Mouse (Mus musculus) liver, embryonic 15.5 days (tissue): ENCODE results near the gene Lce1j. TPM values are rescaled to one million over a fixed set of nuclear protein-coding genes. Genes with fewer than 3 reads are reported as not detected.
"Not testable (repeated sequence)": the region's sequence is repeated elsewhere in the genome, so short reads cannot be mapped to it uniquely, and the experiment has no call there.

ENCODE experiments used
- ATAC-seq: fragments of 200-750 bp; cut with Nextera tagmentation; 2 replicates; pipeline ENCODE4 v1.8.0; 2017; ENCODE audit warnings: moderate number of reproducible peaks, mild to moderate bottlenecking, moderate library complexity; ENCODE audit not compliant: insufficient read depth
- H3K27ac ChIP-seq: fragments of 300-500 bp; sonication (generic); replicated peaks from 2 replicates; pipeline ENCODE4 v1.5.1; 2015; ENCODE audit warnings: mild to moderate bottlenecking, inconsistent platforms
- H3K27me3 ChIP-seq: fragments of 300-500 bp; sonication (generic); 2 replicates; pipeline ENCODE4 v1.6.1; 2015; ENCODE audit warnings: mild to moderate bottlenecking, inconsistent platforms
- H3K36me3 ChIP-seq: fragments of 300-500 bp; sonication (generic); replicated peaks from 2 replicates; pipeline ENCODE4 v1.6.1; 2015; ENCODE audit warnings: moderate library complexity, mild to moderate bottlenecking, inconsistent platforms
- H3K4me1 ChIP-seq: fragments of 300-500 bp; sonication (generic); replicated peaks from 2 replicates; pipeline ENCODE4 v1.6.1; 2015; ENCODE audit warnings: inconsistent platforms
- H3K4me2 ChIP-seq: fragments of 300-500 bp; sonication (generic); 2 replicates; pipeline ENCODE4 v1.6.1; 2015; ENCODE audit warnings: moderate library complexity, mild to moderate bottlenecking, inconsistent platforms
- H3K4me3 ChIP-seq: fragments of 300-500 bp; sonication (generic); replicated peaks from 2 replicates; pipeline ENCODE4 v1.5.1; 2015; ENCODE audit warnings: mild to moderate bottlenecking, inconsistent platforms
- H3K9ac ChIP-seq: fragments of 300-500 bp; sonication (generic); 2 replicates; pipeline ENCODE4 v1.6.1; 2015; ENCODE audit warnings: moderate library complexity, mild to moderate bottlenecking, inconsistent platforms
- H3K9me3 ChIP-seq: fragments of 300-500 bp; sonication (generic); replicated peaks from 2 replicates; pipeline ENCODE4 v1.6.1; 2016; ENCODE audit warnings: inconsistent platforms
- WGBS: fragments of 180-500 bp; shearing (Covaris S2); methylation state at CpG from one replicate; pipeline ENCODE4 v1.1.7; 2015; ENCODE audit warnings: mixed read lengths; ENCODE audit not compliant: insufficient replicate concordance; 5-methylcytosine and 5-hydroxymethylcytosine counted together
- polyA plus RNA-seq: library from polyadenylated mRNA; unstranded; fragments of >200 nt; fragmentation: Nextera tagmentation; extraction: Ambion mirVana; gene quantifications from 2 replicates; pipeline ENCODE4 v1.2.1, GENCODE M21; 2015

Lce1j gene
- polyA plus RNA-seq = not detected in 2 replicates

DNA sequence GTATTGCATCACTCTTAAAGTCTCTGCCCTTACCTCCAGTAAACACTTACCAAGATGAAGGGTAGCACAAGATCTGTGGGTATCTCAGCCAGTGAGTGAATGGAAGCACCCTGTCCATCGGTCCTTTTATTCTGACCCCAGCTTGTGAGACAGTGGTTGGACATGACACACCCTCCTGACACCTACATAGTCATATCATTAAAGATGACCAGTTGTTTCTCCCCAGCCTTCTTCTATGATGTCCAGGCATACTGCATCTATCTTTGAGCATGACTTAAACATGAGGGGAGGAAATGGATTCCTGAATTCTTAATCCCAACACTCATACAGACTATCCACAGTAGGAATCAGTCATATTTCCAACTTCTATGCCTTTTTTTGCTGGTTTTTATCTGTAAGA, at the start of gene Lce1j:
TSS of gene Lce1j (minus strand) at position 101 of the 400 bp plus-strand sequence.
- Histone ChIP-seq H3K4me3 (no peak within 1 kb of the TSS), H3K36me3 (no peaks in the 10 kb centered on the region), H3K4me1 (no peaks in the 10 kb centered on the region), H3K27me3 (no peaks in the 10 kb centered on the region), H3K9me3 (no peaks in the 10 kb centered on the region), H3K4me2 (no peak within 1 kb of the TSS), H3K27ac (no peak within 1 kb of the TSS), H3K9ac (no peak within 1 kb of the TSS)
- WGBS = 50% methylated on average over 1 of the region's 1 CpGs
- no peak for ATAC-seq

GRCm38 (mm10) chr3:92827108-92827507, 36.8 kb upstream of the Lce1j start, which contains the start of gene Kprp:
Gene Kprp, minus strand, starts transcription at chr3:92827247.
- Histone ChIP-seq H3K27me3 (no peaks in the 10 kb centered on the region), H3K4me1 (no peaks in the 10 kb centered on the region), H3K4me3 (no peak within 1 kb of the TSS), H3K9me3 (no peaks in the 10 kb centered on the region), H3K27ac (no peak within 1 kb of the TSS), H3K9ac (no peak within 1 kb of the TSS), H3K4me2 (no peak within 1 kb of the TSS), H3K36me3 (no peaks in the 10 kb centered on the region)
- no peak for ATAC-seq
- 33% methylated on average over 1 of the region's 1 CpGs for whole genome bisulfite sequencing

DNA sequence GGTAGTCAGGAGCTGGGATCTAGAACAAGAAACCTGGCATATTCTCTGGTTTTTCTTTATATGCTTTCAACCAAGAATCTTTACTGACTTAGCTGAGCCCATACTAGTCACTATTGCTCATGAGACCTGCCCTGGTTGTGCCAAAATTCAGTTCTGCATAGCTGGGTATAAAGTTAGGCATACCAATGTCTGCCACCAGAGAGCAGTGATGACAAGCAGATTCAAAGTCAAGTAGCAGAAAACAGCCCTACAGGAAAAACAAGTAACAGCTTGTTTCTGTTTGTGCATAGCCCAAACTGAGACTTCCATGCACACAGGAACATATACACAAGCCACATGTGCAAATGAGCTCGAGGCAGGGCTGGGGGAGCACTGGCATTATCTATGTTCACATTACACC, 35.5 kb upstream of the Lce1j start:
- no peak overlapping the region for H3K9ac ChIP-seq
- H3K36me3 ChIP-seq = no peaks in the 10 kb centered on the region
- no peaks in the 10 kb centered on the region for H3K9me3 ChIP-seq
- H3K27me3 ChIP-seq = no peaks in the 10 kb centered on the region
- H3K27ac ChIP-seq = no peak overlapping the region
- no peaks in the 10 kb centered on the region for H3K4me1 ChIP-seq
- 14% methylated on average over 1 of the region's 1 CpGs for WGBS
- H3K4me3 ChIP-seq = no peak overlapping the region
- H3K4me2 ChIP-seq = no peak overlapping the region
- ATAC-seq = no peak

DNA sequence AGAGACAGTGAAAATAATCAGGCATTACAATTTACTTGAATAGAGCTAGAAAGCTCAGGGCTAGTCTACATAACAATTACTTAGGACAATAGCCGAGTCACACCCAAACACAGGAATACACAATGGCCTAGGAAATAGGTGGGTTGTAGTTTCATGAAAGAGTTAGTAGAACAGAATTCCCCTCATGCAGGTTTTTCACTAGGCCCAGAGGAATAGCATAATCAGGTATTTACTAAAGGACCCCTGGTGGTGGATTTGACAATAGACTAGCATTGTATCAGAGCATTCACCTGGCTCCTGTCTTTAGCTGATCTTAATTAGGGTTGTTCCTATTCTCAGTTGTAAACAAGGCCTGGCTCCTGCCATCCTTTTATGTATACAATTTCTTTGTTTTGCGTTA, 25.7 kb upstream of the Lce1j start:
- not testable (repeated sequence) for H3K9me3 ChIP-seq, H3K9ac ChIP-seq, ATAC-seq, H3K4me1 ChIP-seq, H3K4me2 ChIP-seq, H3K4me3 ChIP-seq, H3K27ac ChIP-seq, H3K36me3 ChIP-seq, H3K27me3 ChIP-seq
- 68% methylated on average over 2 of the region's 2 CpGs for WGBS

GRCm38 (mm10) chr3:92815581-92815980, 25.3 kb upstream of the Lce1j start:
- Histone ChIP-seq H3K27ac (no peak overlapping the region), H3K4me3 (no peak overlapping the region), H3K36me3 (no peaks in the 10 kb centered on the region), H3K4me2 (no peak overlapping the region), H3K27me3 (no peaks in the 10 kb centered on the region), H3K4me1 (no peaks in the 10 kb centered on the region), H3K9ac (no peak overlapping the region), H3K9me3 (no peaks in the 10 kb centered on the region)
- ATAC-seq = no peak
- WGBS = 65% methylated on average over 3 of the region's 3 CpGs

DNA sequence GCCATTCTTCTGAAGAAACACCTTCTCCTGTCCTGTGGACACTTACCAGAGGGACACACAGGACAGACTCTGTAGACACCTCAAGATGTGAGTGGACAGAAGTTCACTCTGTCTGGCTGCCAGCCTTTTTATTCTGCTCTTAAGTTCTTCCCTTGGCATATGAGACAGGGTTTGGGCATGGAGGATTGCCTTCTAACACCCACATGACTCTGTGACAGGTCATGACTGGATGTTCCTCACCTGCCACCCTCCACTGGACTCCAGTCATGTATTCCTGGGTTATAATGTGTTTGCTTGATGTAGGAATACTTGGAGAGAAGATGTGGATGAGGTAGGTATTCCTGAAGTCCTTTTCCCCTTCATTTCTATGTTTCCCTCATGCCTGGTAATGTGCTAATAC, 17.5 kb upstream of the Lce1j start, which contains the start of gene Lce1k:
TSS of gene Lce1k (minus strand) at position 101 of the 400 bp plus-strand sequence.
- H3K27me3 ChIP-seq = no peaks in the 10 kb centered on the region
- H3K36me3 ChIP-seq = no peaks in the 10 kb centered on the region
- no peaks in the 10 kb centered on the region for H3K9me3 ChIP-seq
- no peak within 1 kb of the TSS for H3K9ac ChIP-seq
- no peak within 1 kb of the TSS for H3K4me3 ChIP-seq
- no peak within 1 kb of the TSS for H3K27ac ChIP-seq
- no peaks in the 10 kb centered on the region for H3K4me1 ChIP-seq
- ATAC-seq = no peak
- H3K4me2 ChIP-seq = no peak within 1 kb of the TSS

DNA sequence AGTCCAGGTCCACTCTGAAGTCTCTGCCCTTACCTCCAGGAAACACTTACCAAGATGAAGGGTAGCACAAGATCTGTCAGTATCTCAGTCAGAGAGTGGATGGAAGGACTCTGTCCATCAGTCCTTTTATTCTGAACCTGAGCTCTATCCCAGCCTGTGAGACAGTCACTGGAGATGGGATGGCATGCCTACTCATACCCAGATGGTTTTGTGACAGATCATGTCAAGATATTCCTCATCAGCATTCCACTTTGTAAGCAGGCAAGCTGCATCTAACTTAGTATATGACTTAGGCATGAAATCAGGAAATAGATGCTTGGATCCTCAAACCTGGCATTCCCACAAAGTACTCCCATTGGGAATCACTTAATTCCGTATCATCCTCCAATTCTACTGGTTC, 11.5 kb downstream of the Lce1j start, which contains the start of gene Lce1i:
TSS of gene Lce1i (minus strand) at position 101 of the 400 bp plus-strand sequence.
- Histone ChIP-seq H3K9me3 (no peaks in the 10 kb centered on the region), H3K9ac (no peak within 1 kb of the TSS), H3K4me3 (no peak within 1 kb of the TSS), H3K36me3 (no peaks in the 10 kb centered on the region), H3K27ac (no peak within 1 kb of the TSS), H3K4me1 (no peaks in the 10 kb centered on the region), H3K27me3 (no peaks in the 10 kb centered on the region), H3K4me2 (no peak within 1 kb of the TSS)
- ATAC-seq = no peak
- 29% methylated on average over 1 of the region's 1 CpGs for WGBS

GRCm38 (mm10) chr3:92771573-92771972, 18.7 kb downstream of the Lce1j start:
- H3K4me1 ChIP-seq = no peaks in the 10 kb centered on the region
- WGBS = 16% methylated on average over 3 of the region's 3 CpGs
- no peaks in the 10 kb centered on the region for H3K9me3 ChIP-seq
- no peak overlapping the region for H3K4me3 ChIP-seq
- no peak overlapping the region for H3K4me2 ChIP-seq
- no peaks in the 10 kb centered on the region for H3K36me3 ChIP-seq
- no peaks in the 10 kb centered on the region for H3K27me3 ChIP-seq
- no peak overlapping the region for H3K27ac ChIP-seq
- no peak for ATAC-seq
- no peak overlapping the region for H3K9ac ChIP-seq

GRCm38 (mm10) chr3:92764965-92765364, 25.3 kb downstream of the Lce1j start, which contains the start of gene Lce1h:
Gene Lce1h, minus strand, starts transcription at chr3:92765065.
- H3K9ac ChIP-seq = no peak within 1 kb of the TSS
- no peak within 1 kb of the TSS for H3K4me3 ChIP-seq
- ATAC-seq = no peak
- H3K9me3 ChIP-seq = no peaks in the 10 kb centered on the region
- no peak within 1 kb of the TSS for H3K27ac ChIP-seq
- no peak within 1 kb of the TSS for H3K4me2 ChIP-seq
- no peaks in the 10 kb centered on the region for H3K27me3 ChIP-seq
- no peaks in the 10 kb centered on the region for H3K4me1 ChIP-seq
- no peaks in the 10 kb centered on the region for H3K36me3 ChIP-seq
- 69% methylated on average over 1 of the region's 1 CpGs for WGBS

- ATAC-seq = no peak
- Histone ChIP-seq H3K4me3 (no peak overlapping the region), H3K4me2 (no peak overlapping the region), H3K4me1 (no peaks in the 10 kb centered on the region), H3K27ac (no peak overlapping the region), H3K27me3 (no peaks in the 10 kb centered on the region), H3K9me3 (no peaks in the 10 kb centered on the region), H3K36me3 (no peaks in the 10 kb centered on the region), H3K9ac (no peak overlapping the region)
- WGBS = 37% methylated on average over 3 of the region's 3 CpGs
Observed at GRCm38 (mm10) chr3:92753197-92753596, 37.1 kb downstream of the Lce1j start.

GRCm38 (mm10) chr3:92752238-92752637, 38.1 kb downstream of the Lce1j start, which contains the start of gene Lce1g:
Gene Lce1g, minus strand, starts transcription at chr3:92752338.
- Histone ChIP-seq H3K4me1 (no peaks in the 10 kb centered on the region), H3K4me3 (no peak within 1 kb of the TSS), H3K4me2 (no peak within 1 kb of the TSS), H3K36me3 (no peaks in the 10 kb centered on the region), H3K27ac (no peak within 1 kb of the TSS), H3K9ac (no peak within 1 kb of the TSS), H3K27me3 (no peaks in the 10 kb centered on the region), H3K9me3 (no peaks in the 10 kb centered on the region)
- 59% methylated on average over 1 of the region's 1 CpGs for WGBS
- ATAC-seq = no peak

GRCm38 (mm10) chr3:92738996-92739395, 51.3 kb downstream of the Lce1j start, which contains the start of gene Gm38119:
Gene Gm38119, minus strand, starts transcription at chr3:92739096.
- no peak within 1 kb of the TSS for H3K4me3 ChIP-seq
- no peaks in the 10 kb centered on the region for H3K9me3 ChIP-seq
- no peaks in the 10 kb centered on the region for H3K27me3 ChIP-seq
- no peak for ATAC-seq
- H3K4me1 ChIP-seq = no peaks in the 10 kb centered on the region
- H3K4me2 ChIP-seq = no peak within 1 kb of the TSS
- WGBS = 40% methylated on average over 1 of the region's 1 CpGs
- no peak within 1 kb of the TSS for H3K9ac ChIP-seq
- H3K36me3 ChIP-seq = no peaks in the 10 kb centered on the region
- H3K27ac ChIP-seq = no peak within 1 kb of the TSS
